Mouse (Mus musculus): Measurements from ENCODE around the gene Olfr1118. TPM values are rescaled to one million over a fixed set of nuclear protein-coding genes. Genes with fewer than 3 reads are reported as not detected.
"Not testable (repeated sequence)": the region's sequence is repeated elsewhere in the genome, so short reads cannot be mapped to it uniquely, and the experiment has no call there.

Gene Olfr1118
- polyA plus RNA-seq (2015; fragmentation: Nextera tagmentation; extraction: Ambion mirVana) = not detected in 2 replicates

DNA sequence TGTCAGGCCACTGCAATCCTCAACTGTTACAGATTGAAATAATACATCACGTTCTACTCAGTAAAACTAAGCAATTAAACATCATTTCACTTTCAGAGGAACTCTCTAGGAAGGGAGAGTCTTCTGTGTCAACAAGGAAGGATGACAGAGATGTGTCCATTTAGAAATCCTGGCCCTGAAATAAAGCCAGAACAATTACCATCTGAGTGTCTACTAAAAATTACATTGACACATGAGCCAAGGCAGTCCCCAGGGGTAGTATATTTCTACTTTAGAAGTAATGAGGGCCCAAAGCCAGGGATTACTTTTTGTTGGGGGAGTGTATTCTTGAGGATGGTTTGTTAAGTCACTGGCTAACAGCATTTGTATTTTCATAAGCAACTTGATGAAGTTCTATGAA, at the start of gene Olfr1118:
Gene Olfr1118 (plus strand): TSS at position 301 of the 400 bp plus-strand sequence.
- no peaks in the 10 kb centered on the region for H3K27me3 ChIP-seq
- ATAC-seq (ENCODE audit: insufficient read depth) = no peak
- no peak within 1 kb of the TSS for H3K9ac ChIP-seq
- no peaks in the 10 kb centered on the region for H3K36me3 ChIP-seq (replicated peaks)
- H3K9me3 ChIP-seq (replicated peaks) = no peaks in the 10 kb centered on the region
- no peak within 1 kb of the TSS for H3K4me3 ChIP-seq (replicated peaks)
- no peaks in the 10 kb centered on the region for H3K4me1 ChIP-seq (replicated peaks)
- no peak within 1 kb of the TSS for H3K4me2 ChIP-seq
- 24% methylated on average over 1 of the region's 1 CpGs for WGBS (ENCODE audit: insufficient replicate concordance)
- no peak within 1 kb of the TSS for H3K27ac ChIP-seq (replicated peaks)

DNA sequence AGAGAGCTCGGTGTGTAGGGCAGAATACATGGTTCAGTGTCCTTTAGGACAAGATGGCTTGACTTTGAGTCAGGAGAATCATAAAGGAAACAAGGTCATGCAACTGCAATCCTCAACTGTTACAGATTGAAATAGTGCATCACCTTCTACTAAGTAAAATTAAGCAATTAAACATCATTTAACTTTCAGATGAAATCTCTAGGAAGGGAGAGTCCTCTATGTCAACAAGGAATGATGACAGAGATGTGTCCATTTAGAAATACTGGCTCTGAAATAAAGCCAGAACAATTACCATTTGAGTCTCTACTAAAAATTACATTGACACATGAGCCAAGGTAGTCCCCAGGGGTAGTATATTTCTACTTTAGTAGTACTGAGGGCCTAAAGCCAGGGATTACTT, 40.1 kb upstream of the Olfr1118 start, which contains the start of gene Olfr1116:
Gene Olfr1116 (plus strand): TSS at position 301 of the 400 bp plus-strand sequence.
- no peak within 1 kb of the TSS for H3K4me3 ChIP-seq (replicated peaks)
- H3K27ac ChIP-seq (replicated peaks) = no peak within 1 kb of the TSS
- H3K36me3 ChIP-seq (replicated peaks) = no peaks in the 10 kb centered on the region
- H3K9me3 ChIP-seq (replicated peaks) = no peaks in the 10 kb centered on the region
- no peaks in the 10 kb centered on the region for H3K4me1 ChIP-seq (replicated peaks)
- H3K27me3 ChIP-seq = no peaks in the 10 kb centered on the region
- H3K9ac ChIP-seq = no peak within 1 kb of the TSS
- ATAC-seq (ENCODE audit: insufficient read depth) = no peak
- 59% methylated on average over 1 of the region's 1 CpGs for WGBS (ENCODE audit: insufficient replicate concordance)
- no peak within 1 kb of the TSS for H3K4me2 ChIP-seq

GRCm38 (mm10) chr2:87293977-87294376, 13.4 kb upstream of the Olfr1118 start:
- H3K4me1 ChIP-seq (replicated peaks); H3K27me3 ChIP-seq; H3K4me3 ChIP-seq (replicated peaks); H3K9ac ChIP-seq; H3K36me3 ChIP-seq (replicated peaks); H3K27ac ChIP-seq (replicated peaks); H3K9me3 ChIP-seq (replicated peaks); ATAC-seq (ENCODE audit: insufficient read depth); H3K4me2 ChIP-seq: not testable (repeated sequence)

GRCm38 (mm10) chr2:87354515-87354914, 47.1 kb downstream of the Olfr1118 start, which contains the start of gene Olfr1120:
Gene Olfr1120 (plus strand): TSS chr2:87354815.
- ATAC-seq (ENCODE audit: insufficient read depth) = no peak
- WGBS (ENCODE audit: insufficient replicate concordance) = 22% methylated on average over 2 of the region's 2 CpGs
- no peaks in the 10 kb centered on the region for H3K9me3 ChIP-seq (replicated peaks)

GRCm38 (mm10) chr2:87360121-87360520, 52.7 kb downstream of the Olfr1118 start:
- H3K27me3 ChIP-seq; H3K9me3 ChIP-seq (replicated peaks); H3K36me3 ChIP-seq (replicated peaks); H3K9ac ChIP-seq; H3K4me2 ChIP-seq; ATAC-seq (ENCODE audit: insufficient read depth); H3K27ac ChIP-seq (replicated peaks); H3K4me3 ChIP-seq (replicated peaks); H3K4me1 ChIP-seq (replicated peaks): not testable (repeated sequence)
- WGBS (ENCODE audit: insufficient replicate concordance) = 81% methylated on average over 2 of the region's 2 CpGs

More at GRCm38 (mm10) chr2:87354515-87354914, 47.1 kb downstream of the Olfr1118 start, which contains the start of gene Olfr1120:
- Histone ChIP-seq H3K4me3 (replicated peaks) (no peak within 1 kb of the TSS), H3K4me1 (replicated peaks) (no peaks in the 10 kb centered on the region), H3K9ac (no peak within 1 kb of the TSS), H3K27me3 (no peaks in the 10 kb centered on the region), H3K36me3 (replicated peaks) (no peaks in the 10 kb centered on the region), H3K4me2 (no peak within 1 kb of the TSS), H3K27ac (replicated peaks) (no peak within 1 kb of the TSS)

Other genes starting within 250 kb of the Olfr1118 start
- not detected in 2 replicates for gene Olfr1107, start 231.8 kb upstream of the Olfr1118 start, polyA plus RNA-seq (2015; fragmentation: Nextera tagmentation; extraction: Ambion mirVana)
- gene Olfr1109, start 211.6 kb upstream of the Olfr1118 start, polyA plus RNA-seq (2015; fragmentation: Nextera tagmentation; extraction: Ambion mirVana) = not detected in 2 replicates
- gene Olfr259, start 193.0 kb upstream of the Olfr1118 start, polyA plus RNA-seq (2015; fragmentation: Nextera tagmentation; extraction: Ambion mirVana) = not detected in 2 replicates
- not detected in 2 replicates for gene Olfr1110, start 167.3 kb upstream of the Olfr1118 start, polyA plus RNA-seq (2015; fragmentation: Nextera tagmentation; extraction: Ambion mirVana)
- not detected in 2 replicates for gene Olfr1111, start 155.0 kb upstream of the Olfr1118 start, polyA plus RNA-seq (2015; fragmentation: Nextera tagmentation; extraction: Ambion mirVana)
- gene Olfr1112, start 119.8 kb upstream of the Olfr1118 start, polyA plus RNA-seq (2015; fragmentation: Nextera tagmentation; extraction: Ambion mirVana) = not detected in 2 replicates
- not detected in 2 replicates for gene Olfr1113, start 98.6 kb upstream of the Olfr1118 start, polyA plus RNA-seq (2015; fragmentation: Nextera tagmentation; extraction: Ambion mirVana)
- gene Olfr1115, start 59.6 kb upstream of the Olfr1118 start, polyA plus RNA-seq (2015; fragmentation: Nextera tagmentation; extraction: Ambion mirVana) = not detected in 2 replicates
- not detected in 2 replicates for gene Olfr1116, start 40.0 kb upstream of the Olfr1118 start, polyA plus RNA-seq (2015; fragmentation: Nextera tagmentation; extraction: Ambion mirVana)
- not detected in 2 replicates for gene Olfr1120, start 47.2 kb downstream of the Olfr1118 start, polyA plus RNA-seq (2015; fragmentation: Nextera tagmentation; extraction: Ambion mirVana)
- gene Olfr1121, start 62.3 kb downstream of the Olfr1118 start, polyA plus RNA-seq (2015; fragmentation: Nextera tagmentation; extraction: Ambion mirVana) = not detected in 2 replicates
- not detected in 2 replicates for gene Olfr1122, start 78.3 kb downstream of the Olfr1118 start, polyA plus RNA-seq (2015; fragmentation: Nextera tagmentation; extraction: Ambion mirVana)
- gene Olfr1123, start 109.1 kb downstream of the Olfr1118 start, polyA plus RNA-seq (2015; fragmentation: Nextera tagmentation; extraction: Ambion mirVana) = not detected in 2 replicates
- not detected in 2 replicates for gene Olfr1124, start 122.7 kb downstream of the Olfr1118 start, polyA plus RNA-seq (2015; fragmentation: Nextera tagmentation; extraction: Ambion mirVana)
- gene Olfr1126, start 146.4 kb downstream of the Olfr1118 start, polyA plus RNA-seq (2015; fragmentation: Nextera tagmentation; extraction: Ambion mirVana) = not detected in 2 replicates
- not detected in 2 replicates for gene Pramel7, start 189.5 kb downstream of the Olfr1118 start, polyA plus RNA-seq (2015; fragmentation: Nextera tagmentation; extraction: Ambion mirVana)
- gene Pramel6, start 199.0 kb downstream of the Olfr1118 start, polyA plus RNA-seq (2015; fragmentation: Nextera tagmentation; extraction: Ambion mirVana) = not detected in 2 replicates
- not detected in 2 replicates for gene Olfr153, start 224.2 kb downstream of the Olfr1118 start, polyA plus RNA-seq (2015; fragmentation: Nextera tagmentation; extraction: Ambion mirVana)
- gene Olfr1128, start 238.0 kb downstream of the Olfr1118 start, polyA plus RNA-seq (2015; fragmentation: Nextera tagmentation; extraction: Ambion mirVana) = not detected in 2 replicates

Measured in liver, embryonic 15.5 days (tissue).